Mouse (Mus musculus) limb, embryonic 14.5 days (tissue): ENCODE results near the gene Ifnb1. TPM values are rescaled to one million over a fixed set of nuclear protein-coding genes. Genes with fewer than 3 reads are reported as not detected.

Source experiments
- ATAC-seq: fragments of 200-750 bp; cut with Nextera tagmentation; 2 replicates; pipeline ENCODE4 v1.8.0; 2017; ENCODE audit warnings: low read depth, moderate number of reproducible peaks, moderate TSS enrichment; ENCODE audit not compliant: low FRiP score
- DNase-seq: peaks from one replicate; pipeline ENCODE4 v3.0.0-alpha.2; 2015; ENCODE audit warnings: low spot score
- H3K27ac ChIP-seq: fragments of 300-500 bp; sonication (generic); replicated peaks from 2 replicates; pipeline ENCODE4 v1.5.1; 2014; ENCODE audit warnings: low read depth, mild to moderate bottlenecking, low read length, moderate library complexity, mixed read lengths
- H3K27me3 ChIP-seq: fragments of 300-500 bp; sonication (generic); 2 replicates; pipeline ENCODE4 v1.6.1; 2014; ENCODE audit warnings: low read length, mixed read lengths; ENCODE audit not compliant: control insufficient read depth, insufficient read depth
- H3K36me3 ChIP-seq: fragments of 300-500 bp; sonication (generic); 2 replicates; pipeline ENCODE4 v1.6.1; 2014; ENCODE audit warnings: mild to moderate bottlenecking, low read length, moderate library complexity, mixed read lengths; ENCODE audit not compliant: control insufficient read depth, insufficient read depth
- H3K4me1 ChIP-seq: fragments of 300-500 bp; sonication (generic); 2 replicates; pipeline ENCODE4 v1.6.1; 2014; ENCODE audit warnings: antibody characterized with exemption, low read length, mixed read lengths; ENCODE audit not compliant: control insufficient read depth, insufficient read depth
- H3K4me2 ChIP-seq: fragments of 300-500 bp; sonication (generic); replicated peaks from 2 replicates; pipeline ENCODE4 v1.6.1; 2014; ENCODE audit warnings: low read depth, mild to moderate bottlenecking, low read length, moderate library complexity; ENCODE audit not compliant: severe bottlenecking
- H3K4me3 ChIP-seq: fragments of 300-500 bp; sonication (generic); replicated peaks from 2 replicates; pipeline ENCODE4 v1.5.1; 2014; ENCODE audit warnings: low read length
- H3K9ac ChIP-seq: fragments of 300-500 bp; sonication (generic); 2 replicates; pipeline ENCODE4 v1.6.1; 2014; ENCODE audit warnings: mild to moderate bottlenecking, low read depth, low read length, moderate library complexity; ENCODE audit not compliant: severe bottlenecking
- H3K9me3 ChIP-seq: fragments of 300-500 bp; sonication (generic); 2 replicates; pipeline ENCODE4 v1.6.1; 2016; ENCODE audit warnings: low read length; ENCODE audit not compliant: control insufficient read depth
- POLR2A ChIP-seq: fragments of 200-500 bp; IDR thresholded peaks from 2 replicates; pipeline ENCODE4 v1.8.0; 2012; ENCODE audit warnings: inconsistent platforms, mild to moderate bottlenecking, moderate library complexity, borderline replicate concordance; ENCODE audit not compliant: insufficient read depth, insufficient read length; ENCODE audit errors: extremely low read depth
- WGBS: fragments of 180-500 bp; shearing (Covaris S2); extraction: QIAGEN DNeasy Blood & Tissue Kit; methylation state at CpG from one replicate; pipeline ENCODE4 v1.1.7; 2014; 5-methylcytosine and 5-hydroxymethylcytosine counted together
- polyA plus RNA-seq, 2 experiments: library from polyadenylated mRNA; depleted of rRNA in 1 of 2; stranded (reverse) in 1 of 2; unstranded in 1 of 2; fragments of >200 nt; fragmentation: Nextera tagmentation in 1 of 2; extraction: Ambion mirVana in 1 of 2; gene quantifications; 2 replicates each; pipeline versions ENCODE4 v1.2.1 to v1.2.3; 2012 to 2014

Ifnb1 gene
- polyA plus RNA-seq, 2 experiments: not detected

- peak; percentile 76 for DNase-seq
- Histone ChIP-seq H3K9me3 (no peaks in the 10 kb centered on the region), H3K4me1 (peaks cover 13% of the 10 kb centered on the region), H3K27ac (peak overlapping the region; percentile 48; the same call in 1 of the 2 replicates), H3K27me3 (no peaks in the 10 kb centered on the region), H3K4me3 (no peak overlapping the region), H3K4me2 (no peak overlapping the region), H3K36me3 (no peaks in the 10 kb centered on the region), H3K9ac (no peak overlapping the region)
- TF ChIP-seq POLR2A: no peak
- WGBS: 24% methylated on average over 4 of the region's 4 CpGs
- peak; percentile 72; the same call in 1 of the 2 replicates for ATAC-seq
Observed at GRCm38 (mm10) chr4:88503753-88504152, 18.8 kb downstream of the Ifnb1 start.

- TF ChIP-seq POLR2A: no peak
- DNase-seq: no peak
- no peak for ATAC-seq
- Histone ChIP-seq H3K27me3 (no peaks in the 10 kb centered on the region), H3K36me3 (no peaks in the 10 kb centered on the region), H3K4me1 (peaks cover 13% of the 10 kb centered on the region), H3K27ac (no peak overlapping the region), H3K4me3 (no peak overlapping the region), H3K4me2 (no peak overlapping the region), H3K9me3 (no peaks in the 10 kb centered on the region), H3K9ac (no peak overlapping the region)
- 88% methylated on average over 3 of the region's 3 CpGs for WGBS
Observed at GRCm38 (mm10) chr4:88501247-88501646, 21.3 kb downstream of the Ifnb1 start.

DNA sequence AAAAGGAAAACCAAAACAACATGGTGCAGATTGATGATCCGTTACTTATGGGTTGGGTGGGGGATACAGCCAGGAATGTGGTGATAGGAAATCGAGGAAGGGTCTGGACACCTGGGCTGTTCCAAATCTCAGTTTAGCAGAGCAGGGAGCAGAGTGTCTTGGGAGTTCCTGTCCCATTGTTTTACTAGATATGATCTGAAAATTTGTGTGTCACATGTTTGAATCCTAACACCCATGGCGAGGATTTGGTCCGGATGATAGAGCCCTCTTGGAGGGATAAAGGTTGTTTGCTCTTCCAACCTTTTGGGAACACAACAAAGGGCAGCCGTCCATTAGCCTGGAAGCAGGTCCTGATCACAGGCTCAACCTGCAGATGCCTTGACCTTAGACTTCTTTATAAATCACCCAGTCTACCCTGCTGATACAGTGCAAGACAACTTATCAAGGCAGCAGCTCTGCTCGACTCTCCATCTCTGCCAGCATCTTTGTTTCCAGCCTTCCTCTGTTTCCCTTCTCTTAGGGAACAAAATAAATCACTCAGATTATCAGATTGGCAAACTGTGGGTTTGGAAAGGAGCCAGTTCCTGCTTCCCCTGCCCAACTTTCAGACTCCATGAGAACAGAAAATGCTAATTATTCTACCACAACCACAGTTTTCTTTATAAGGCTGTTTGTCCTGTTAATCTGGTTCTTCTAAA is 26.1 kb downstream of the Ifnb1 start:
- no peak for TF ChIP-seq POLR2A
- DNase-seq: no peak
- Histone ChIP-seq H3K9ac (no peak overlapping the region), H3K9me3 (no peaks in the 10 kb centered on the region), H3K27ac (no peak overlapping the region), H3K4me1 (no peaks in the 10 kb centered on the region), H3K36me3 (no peaks in the 10 kb centered on the region), H3K4me2 (no peak overlapping the region), H3K27me3 (no peaks in the 10 kb centered on the region), H3K4me3 (no peak overlapping the region)
- 78% methylated on average over 6 of the region's 6 CpGs for whole genome bisulfite sequencing
- ATAC-seq: no peak

GRCm38 (mm10) chr4:88489622-88490021 is 33.0 kb downstream of the Ifnb1 start:
- Histone ChIP-seq H3K9me3 (no peaks in the 10 kb centered on the region), H3K4me3 (no peak overlapping the region), H3K9ac (no peak overlapping the region), H3K27me3 (no peaks in the 10 kb centered on the region), H3K4me2 (no peak overlapping the region), H3K27ac (no peak overlapping the region), H3K4me1 (no peaks in the 10 kb centered on the region), H3K36me3 (no peaks in the 10 kb centered on the region)
- ATAC-seq (no peak), DNase-seq (no peak)
- no peak for TF ChIP-seq POLR2A
- WGBS: 86% methylated on average over 2 of the region's 2 CpGs

- Histone ChIP-seq H3K27me3 (no peaks in the 10 kb centered on the region), H3K9ac (no peak overlapping the region), H3K4me1 (no peaks in the 10 kb centered on the region), H3K9me3 (no peaks in the 10 kb centered on the region), H3K27ac (no peak overlapping the region), H3K4me2 (no peak overlapping the region), H3K36me3 (no peaks in the 10 kb centered on the region), H3K4me3 (no peak overlapping the region)
- no peak for TF ChIP-seq POLR2A
- WGBS: 82% methylated on average over 3 of the region's 3 CpGs
- DNase-seq: no peak
- no peak for ATAC-seq
Observed at GRCm38 (mm10) chr4:88488107-88488506, 34.5 kb downstream of the Ifnb1 start.

DNA sequence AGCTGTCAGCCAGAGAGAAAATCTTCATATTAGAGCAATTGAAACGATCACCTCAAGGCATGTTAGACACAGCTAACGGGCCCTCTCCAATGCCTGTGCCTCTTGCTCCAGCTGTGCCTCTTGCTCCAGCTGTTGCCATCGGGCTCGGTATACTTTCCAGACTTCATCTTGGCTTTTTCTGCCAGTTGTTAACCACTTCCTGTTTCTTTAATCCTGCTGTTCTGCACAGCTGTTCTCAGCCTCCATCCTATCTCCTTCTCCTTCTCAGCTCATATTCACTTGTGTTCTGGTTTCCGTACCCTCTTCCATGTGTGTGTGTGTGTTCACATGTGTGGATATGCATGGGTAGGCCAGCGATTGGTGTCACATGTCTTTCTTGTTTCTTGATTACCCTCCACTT is 42.4 kb downstream of the Ifnb1 start:
- DNase-seq (peak; percentile 22), ATAC-seq (peak; percentile 82)
- H3K4me3 ChIP-seq: no peak overlapping the region
- H3K4me2 ChIP-seq: no peak overlapping the region
- no peaks in the 10 kb centered on the region for H3K27me3 ChIP-seq
- no peaks in the 10 kb centered on the region for H3K36me3 ChIP-seq
- H3K9ac ChIP-seq: no peak overlapping the region
- no peak overlapping the region for H3K27ac ChIP-seq
- peaks cover 3% of the 10 kb centered on the region; the same call in 1 of the 2 replicates for H3K4me1 ChIP-seq
- no peaks in the 10 kb centered on the region for H3K9me3 ChIP-seq
- no peak for TF ChIP-seq POLR2A
- 29% methylated on average over 6 of the region's 6 CpGs for WGBS
